Mouse (Mus musculus) retina, adult 2 months (tissue): ENCODE results near the gene Asb18.
A peak's percentile ranks its signal among the peaks of the same experiment; 100 is the strongest.

ENCODE experiments used
- DNase-seq: peaks from one replicate; pipeline ENCODE4 v3.0.0-alpha.2; 2012; ENCODE audit warnings: low read depth, low spot score

The Asb18 gene

DNA sequence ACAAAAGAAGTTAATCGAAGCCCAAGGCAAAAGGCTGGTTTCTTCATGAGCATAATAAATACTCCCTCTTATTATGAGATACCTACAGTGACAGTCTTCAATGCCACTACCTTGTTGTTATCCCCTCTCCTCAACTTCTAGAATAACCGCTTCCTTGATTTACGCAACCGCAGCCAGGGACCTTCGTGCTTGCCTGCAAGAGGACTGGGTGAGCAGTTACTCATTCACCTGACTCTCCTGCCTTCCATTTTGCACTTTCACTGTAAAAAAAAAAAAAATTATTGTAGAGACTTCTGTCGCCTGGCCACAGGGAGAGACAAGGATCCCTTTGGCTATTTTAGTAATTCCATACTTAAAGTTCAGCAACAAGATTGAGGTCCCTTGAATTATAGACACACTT, 81.4 kb downstream of the Asb18 start:
- no peak for DNase-seq

DNA sequence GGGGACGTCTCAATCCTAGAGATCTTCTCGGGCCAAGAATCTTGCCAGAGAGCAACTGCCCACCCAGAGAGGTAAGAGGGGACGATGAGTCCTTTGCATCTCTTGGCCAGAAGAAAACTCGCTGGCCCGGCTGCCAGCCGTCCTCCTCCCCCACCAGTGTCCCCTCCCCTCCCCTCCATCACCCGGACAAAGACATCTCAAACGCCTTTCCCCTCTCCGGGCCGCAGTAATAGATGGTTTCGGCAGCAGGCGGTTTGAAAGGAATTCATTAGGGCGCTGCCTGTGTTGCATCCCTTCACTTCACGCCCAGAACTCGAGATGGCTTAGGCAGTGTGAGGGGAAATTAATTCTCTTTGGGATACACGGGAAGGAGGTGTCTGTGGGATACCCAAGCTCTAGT, 81.8 kb downstream of the Asb18 start:
- DNase-seq, result no peak

DNA sequence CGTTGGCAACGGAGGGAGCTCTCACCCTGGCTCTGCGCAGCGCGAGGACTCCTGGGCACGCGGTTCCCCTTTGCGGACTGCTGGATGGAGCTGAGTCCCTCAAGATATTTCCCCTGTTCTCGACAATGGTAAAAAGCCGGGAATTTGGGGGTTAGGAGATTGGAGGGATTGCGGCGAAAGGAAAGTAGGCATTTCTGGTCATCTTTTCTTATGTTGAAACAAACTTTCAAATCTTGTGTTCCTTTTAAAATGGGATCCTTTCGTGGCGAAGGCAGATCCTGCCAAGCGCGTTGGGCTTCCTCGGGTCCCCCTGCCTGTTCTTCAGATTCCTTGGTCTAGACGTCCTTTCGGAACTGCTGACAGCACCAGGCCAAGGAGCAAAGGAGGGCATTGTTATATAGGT, 82.4 kb downstream of the Asb18 start:
- no peak for DNase-seq

DNA sequence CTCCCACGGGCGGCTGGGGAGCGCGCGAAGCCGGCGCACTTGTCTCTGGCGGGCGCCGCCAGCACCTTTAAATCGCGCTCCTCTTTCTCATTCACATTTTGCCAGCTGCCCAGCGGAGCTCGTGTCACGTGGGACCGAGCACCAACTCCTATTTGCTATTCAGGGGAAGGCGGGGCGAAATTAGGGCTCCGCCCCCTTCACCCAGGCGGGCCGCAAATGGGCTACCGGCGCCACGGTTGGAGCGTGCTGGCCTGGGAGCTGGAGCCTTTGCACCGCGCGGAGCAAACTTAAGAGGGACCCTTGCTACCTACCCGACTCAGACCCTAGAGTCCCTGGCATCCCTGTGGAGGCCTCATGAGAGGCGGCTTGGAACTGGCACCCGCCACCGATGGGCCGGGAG, 83.3 kb downstream of the Asb18 start, which contains the start of gene Gbx2:
Gene Gbx2 (minus strand): TSS at position 60 of the 400 bp plus-strand sequence.
- DNase-seq, result no peak

DNA sequence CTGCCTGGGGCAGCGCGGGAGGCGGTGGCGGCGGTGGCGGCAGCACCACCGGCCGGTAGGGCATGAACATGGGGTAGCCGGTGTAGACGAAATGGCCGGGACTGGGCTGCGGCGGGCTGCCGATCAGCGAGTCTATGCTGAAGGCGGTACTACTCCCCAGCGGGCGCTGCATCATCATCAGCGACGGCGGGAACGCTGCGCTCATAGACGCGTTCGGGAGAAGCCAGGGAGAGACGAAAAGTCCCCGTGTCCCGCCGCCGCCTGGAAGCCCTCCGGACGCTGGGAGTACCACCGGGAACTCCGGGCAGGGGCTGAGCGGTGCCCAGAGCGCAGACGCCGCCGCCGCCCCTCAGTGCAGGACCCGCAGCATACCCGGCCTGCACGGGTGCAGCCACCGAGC, 83.9 kb downstream of the Asb18 start:
- no peak for DNase-seq

DNA sequence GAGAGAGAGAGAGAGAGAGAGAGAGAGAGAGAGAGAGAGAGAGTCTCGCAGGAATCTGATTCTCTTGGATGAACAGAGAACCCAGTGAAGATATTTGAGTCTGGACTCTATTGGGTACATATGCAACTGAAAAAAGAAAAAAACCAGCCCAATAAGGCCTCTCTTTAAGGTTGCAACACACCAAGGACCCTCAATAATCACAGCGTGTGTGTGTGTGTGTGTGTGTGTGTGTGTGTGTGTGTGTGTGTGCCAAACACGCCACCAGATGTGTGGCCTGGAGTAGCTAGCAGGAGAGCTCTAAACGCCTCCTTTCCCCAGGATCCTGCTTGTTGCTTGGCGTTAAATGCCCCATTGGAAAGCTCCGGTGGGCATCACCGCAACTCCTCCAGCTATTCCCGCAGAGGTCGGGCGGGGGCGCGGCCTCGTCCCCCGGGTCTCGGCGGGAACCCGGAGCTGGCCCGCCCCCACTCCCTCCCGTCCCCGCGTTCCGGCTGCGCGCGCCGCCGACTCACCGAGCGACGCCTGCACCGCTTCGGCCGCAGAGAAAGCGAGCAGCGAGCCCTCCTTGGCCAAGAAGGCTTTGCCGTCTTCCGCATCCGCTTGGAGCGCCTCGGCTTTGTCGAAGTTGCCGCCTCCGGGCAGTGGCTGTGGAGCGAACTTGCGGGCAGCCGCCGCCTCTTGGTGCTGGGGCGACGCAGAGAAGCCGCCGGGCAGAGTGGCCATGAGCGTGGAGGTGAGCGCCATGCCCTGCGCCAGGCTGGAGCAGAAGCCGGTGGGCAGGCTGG, 84.6 kb downstream of the Asb18 start:
- no peak for DNase-seq

DNA sequence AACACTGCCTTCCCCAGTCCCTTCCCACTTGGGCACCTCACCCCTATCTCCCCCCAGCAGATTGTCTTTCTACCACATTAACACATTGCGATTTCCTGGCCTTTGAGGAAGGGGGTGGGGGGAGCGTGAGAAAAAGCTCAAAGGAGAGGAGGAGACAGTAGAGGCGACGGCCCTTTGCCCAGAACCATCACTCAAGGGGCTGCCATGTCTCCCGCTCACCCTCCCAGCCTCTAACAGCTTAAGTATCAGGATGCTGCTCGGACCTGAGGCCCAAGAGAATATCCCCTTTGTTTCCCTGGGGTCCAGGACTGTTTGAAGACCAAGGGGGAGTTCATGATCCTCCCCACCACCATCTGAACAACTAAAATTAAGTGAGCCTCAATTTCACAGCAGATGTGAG, 85.3 kb downstream of the Asb18 start:
- DNase-seq, result no peak

DNA sequence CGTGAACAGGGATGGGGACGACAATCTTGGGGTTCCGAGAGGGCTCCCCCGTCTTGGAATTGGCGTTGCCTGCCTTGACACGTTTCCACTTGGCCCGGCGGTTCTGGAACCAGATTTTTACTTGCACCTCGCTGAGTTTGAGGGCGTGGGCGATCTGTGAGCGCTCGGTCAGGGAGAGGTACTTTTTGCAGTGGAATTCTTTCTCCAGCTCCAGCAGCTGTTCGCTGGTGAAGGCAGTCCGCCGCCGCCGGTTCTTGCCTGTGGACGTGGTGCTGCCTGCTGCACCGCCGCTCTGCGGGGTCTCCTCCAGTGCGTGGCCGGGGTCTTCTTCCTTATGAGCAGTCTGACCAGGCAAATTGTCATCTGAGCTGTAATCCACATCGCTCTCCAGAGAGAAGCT, 85.8 kb downstream of the Asb18 start:
- DNase-seq, result no peak

DNA sequence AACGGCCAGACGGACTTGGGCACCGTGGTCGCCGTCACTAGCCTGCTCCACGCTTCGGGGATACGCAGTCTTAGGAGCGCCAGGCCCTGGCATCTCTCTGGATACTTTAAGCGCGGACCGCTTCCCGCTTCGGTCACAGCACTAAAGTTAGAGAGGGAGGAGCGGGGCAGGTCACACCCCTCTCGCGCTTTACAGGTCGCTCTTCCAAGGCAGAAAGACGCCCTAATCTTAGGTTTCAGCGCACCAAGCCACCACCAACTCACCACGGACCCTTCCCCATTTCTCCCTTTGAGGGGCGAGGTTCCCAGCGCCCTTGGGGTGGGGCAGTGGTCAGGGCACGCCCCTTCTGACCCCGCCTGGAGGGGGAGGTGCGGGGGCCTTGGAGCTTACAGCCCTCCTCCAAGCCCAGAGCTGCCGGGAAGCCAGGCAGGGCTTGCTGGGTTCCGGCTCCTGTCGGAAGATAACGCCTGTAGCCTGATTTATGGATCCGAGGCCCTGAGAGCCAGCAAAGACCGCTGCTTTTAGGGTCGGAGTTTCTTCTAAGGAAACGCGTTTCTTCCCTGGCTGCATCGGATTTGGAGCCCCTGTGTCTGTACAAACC, 87.3 kb downstream of the Asb18 start:
- DNase-seq, result no peak

DNA sequence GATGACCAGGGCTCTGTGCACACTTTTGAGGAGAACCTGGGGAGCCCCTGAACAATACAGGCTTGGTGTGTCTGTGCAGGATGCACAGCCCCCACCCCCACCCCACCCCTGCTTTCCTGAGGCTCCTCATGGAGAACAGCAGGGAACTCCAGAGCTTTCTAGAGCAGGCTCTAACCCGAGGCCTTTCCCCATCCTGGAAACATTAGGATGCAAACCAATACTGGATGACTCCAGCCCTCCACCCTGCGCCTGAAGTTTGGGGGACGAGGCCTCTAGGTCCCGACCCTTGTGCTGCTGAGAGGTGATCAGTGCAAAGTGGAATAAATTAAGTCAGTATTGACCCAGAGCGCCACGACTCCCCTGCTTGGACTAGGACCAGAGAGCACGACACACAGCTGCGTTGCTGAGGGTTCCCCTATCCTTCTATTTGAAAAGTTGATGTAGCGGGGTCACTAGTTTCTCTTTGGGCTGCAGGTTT, 87.8 kb downstream of the Asb18 start:
- DNase-seq, result no peak

DNA sequence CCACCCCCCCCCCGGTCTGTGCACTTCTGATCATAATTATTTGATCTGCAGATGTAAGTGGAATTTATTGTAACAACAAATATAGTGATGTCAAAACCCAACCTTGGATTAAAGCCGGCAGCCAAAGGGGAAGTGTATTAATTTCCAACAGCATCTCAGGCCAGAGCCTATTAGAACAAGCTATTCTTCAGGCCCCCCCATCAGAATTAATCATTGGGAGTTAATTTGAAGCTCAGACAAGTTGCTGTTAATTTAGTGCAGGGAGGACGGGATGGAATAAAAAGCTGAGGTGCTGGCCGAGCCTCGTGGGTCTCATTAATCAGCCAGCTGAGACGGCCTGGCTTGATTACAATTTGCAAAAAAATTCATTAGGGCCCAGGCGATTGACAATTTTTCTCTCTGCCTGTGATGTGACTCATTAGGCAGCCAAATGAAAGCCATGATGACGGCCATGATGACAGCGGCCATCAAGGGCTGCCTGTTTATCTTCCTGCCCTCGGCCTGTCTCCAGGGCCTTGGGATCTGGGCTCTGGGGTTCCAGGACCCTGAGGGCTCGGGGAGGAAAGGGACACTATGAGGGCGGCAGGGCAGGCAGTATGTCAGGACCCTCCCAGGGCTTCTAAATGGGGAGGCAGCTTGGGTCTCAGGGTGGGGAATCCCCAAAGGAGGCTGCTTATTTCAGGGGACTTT, 88.8 kb downstream of the Asb18 start:
- no peak for DNase-seq

DNA sequence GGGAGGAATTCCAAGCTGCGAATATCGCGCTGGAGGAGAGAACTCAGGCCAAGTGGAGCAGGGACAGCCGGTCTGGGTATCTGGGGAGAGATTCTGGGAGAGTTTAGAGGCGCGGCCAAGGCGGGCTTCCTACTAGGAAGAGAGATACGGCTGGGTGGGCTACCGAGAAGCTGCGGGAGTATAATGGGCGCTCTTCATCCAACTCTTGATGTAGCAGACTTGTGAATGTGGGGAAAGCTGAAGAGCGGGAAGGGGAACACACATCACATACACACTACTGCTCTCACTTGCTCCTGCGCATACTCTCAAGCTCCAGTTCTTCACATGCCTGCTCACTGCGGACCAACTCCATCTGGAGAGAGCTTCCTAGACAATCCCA, 90.8 kb downstream of the Asb18 start:
- no peak for DNase-seq

DNA sequence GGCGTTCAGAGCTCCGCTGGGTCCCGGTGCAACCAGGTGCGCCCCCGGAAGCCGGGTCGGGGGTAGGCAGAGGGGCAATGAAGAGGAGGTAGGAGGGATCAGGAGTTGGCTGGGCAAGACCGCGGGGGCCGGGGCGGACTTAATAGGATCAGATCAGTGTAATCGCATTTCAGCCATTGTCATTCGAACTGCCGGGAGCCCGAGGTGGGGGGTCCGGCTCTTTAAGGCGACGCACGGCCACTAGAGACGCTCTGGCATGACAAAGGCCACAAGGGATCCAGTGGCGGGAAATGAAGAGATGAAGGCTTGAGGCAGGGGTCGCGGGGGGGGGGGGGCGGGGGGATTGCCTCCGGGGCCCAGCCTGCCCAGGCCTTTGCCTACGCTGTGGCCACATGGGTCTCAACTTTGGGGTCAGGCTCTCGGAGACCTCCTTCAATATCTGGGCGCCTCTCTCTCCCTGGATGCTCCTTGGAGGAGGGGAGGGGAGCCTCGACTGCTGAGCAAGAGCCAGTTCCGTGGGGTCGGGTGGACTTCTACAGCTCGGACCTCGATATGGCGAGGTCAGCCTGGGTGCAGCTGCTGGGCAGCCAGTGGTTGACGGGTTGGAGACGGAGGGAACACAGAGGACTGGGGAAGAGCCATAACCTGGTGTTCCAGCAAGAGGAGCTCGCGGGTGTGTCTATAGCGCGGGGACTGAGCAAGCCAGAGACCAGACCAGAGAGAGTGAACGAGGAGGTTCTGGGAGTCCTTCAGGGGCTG, 91.4 kb downstream of the Asb18 start:
- peak; percentile 61 for DNase-seq

DNA sequence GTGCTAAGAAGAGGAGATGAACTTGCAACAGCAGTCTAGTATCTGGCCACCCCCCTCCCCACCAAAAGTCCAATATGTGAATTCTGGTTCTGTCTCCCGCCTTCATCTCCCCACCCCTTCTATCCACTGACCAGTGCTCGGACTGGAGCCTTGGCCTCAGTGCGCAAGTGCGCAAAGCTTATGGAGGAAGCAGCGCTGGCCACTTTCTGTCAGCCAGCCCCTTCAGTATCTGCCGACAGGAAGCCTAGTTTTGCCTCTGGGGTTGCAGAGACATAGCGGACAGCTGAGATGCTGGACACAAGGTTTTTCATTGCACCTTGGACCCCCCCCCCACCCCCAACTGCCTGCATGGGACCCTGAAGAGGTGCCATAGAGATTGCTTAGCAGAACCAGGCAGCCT, 92.2 kb downstream of the Asb18 start:
- no peak for DNase-seq

DNA sequence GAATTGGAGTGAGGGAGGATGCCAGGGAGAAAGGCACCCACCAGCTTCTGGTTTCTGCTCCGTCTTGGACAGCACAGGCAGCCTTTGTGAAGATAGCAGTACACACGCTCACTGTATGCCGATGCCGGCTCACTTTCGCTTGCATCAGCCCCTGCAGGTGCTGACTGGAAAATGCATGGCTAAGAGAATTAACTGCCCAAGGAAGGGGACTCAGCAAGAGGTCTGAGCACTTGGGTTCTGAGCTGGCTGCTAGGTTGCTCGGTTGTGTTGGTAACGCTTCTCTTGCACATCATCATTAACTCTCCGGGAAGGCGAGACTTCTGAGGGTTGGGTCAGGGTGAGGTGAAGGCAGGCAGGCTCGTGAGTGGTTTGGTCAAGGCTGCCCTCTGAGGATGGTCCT, 92.7 kb downstream of the Asb18 start:
- DNase-seq, result no peak

DNA sequence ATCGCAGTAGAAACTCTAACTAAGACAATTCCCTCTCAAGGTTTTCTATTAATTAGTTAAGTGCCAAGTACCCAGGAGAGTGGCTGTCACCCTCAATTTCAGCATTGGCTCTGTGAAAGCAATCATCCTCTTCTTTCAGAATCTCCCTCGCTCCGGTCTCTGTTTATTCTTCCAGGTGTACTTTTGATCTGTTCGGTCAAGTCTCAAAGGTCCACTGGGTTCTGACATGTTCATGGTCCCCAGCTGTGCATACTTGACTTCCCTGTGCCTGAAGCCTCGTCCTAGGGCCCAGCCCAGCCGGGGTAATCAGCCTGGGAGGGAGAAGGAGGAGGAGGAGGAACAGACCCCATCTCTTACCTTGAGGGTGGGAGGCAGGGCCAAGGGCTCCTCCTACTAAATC, 95.3 kb downstream of the Asb18 start:
- DNase-seq, result no peak

DNA sequence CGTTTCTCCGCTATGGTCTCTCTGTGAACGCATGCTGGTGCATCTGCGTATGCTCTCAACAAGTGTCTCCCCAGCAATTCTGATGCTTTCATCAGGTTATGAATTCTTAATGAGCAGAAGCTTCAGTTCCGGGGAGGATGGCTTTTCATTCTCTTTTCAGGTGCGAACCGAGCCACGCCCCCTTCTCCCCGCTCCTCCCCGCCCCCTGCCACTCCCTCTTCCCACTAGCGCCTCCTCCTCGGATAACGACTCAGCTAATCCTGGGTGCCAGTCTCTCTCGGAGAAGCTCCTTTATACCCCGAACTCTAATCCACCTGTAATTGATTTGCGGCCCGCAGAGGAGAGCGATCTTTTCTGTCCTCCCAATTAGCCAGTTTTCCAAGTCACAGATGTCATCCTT, 96.4 kb downstream of the Asb18 start:
- DNase-seq, result peak; percentile 36

DNA sequence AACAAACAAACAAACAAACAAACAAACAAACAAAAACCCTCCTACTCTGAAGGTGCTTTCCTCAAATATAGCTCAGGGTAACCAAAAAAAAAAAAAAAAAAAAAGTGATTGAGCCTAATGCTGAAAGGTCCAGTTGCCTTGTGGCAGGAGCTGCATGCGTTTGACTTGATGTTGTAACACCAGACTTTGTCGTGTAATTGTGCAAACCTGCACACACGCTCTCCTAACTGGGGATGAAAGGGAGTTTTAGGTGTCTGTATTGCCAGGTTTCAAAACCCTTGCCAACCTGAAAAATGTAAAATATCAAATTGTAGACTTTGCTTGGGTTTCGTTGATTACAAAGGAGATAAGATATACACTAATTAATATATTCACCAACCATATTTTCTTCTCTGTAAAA, 100.9 kb downstream of the Asb18 start:
- no peak for DNase-seq

DNA sequence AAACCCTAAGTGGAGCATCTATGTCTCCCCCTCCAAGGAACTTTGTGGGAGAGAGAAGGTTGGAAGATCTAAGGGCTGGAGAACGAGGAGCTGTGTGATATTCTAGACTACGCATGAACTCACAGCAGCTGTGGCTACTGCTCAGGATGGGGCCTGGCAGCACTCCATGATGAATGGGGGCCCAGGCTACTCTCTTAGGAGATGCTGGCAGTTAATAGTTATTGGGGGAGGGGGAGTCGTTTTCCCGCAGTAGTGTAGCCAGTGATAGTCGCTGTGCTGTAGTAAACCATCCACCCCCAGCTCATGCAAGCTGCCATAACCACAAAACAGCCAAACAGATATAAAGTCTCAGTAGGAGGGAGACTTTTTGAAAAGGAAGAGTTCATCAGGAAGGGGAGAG, 102.1 kb downstream of the Asb18 start:
- DNase-seq, result no peak

DNA sequence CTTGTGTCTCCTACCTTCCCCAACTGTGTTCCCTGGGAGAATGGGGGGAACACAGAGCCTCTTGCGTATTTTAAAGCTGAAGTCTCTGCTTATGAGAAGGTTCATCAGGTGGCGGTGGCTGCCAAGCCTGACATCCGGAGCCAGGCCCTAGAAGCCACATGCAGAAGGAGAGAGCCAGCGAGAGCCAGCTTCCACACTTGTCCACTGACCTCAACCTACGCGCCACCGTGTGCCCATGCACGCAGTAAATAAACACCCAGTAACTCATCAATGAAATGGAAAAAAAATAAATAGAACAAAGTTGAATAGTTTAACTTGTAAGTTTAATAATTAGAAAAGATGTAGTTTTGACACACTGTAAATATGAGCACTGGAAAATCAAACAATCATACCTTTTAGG, 104.7 kb downstream of the Asb18 start:
- no peak for DNase-seq

DNA sequence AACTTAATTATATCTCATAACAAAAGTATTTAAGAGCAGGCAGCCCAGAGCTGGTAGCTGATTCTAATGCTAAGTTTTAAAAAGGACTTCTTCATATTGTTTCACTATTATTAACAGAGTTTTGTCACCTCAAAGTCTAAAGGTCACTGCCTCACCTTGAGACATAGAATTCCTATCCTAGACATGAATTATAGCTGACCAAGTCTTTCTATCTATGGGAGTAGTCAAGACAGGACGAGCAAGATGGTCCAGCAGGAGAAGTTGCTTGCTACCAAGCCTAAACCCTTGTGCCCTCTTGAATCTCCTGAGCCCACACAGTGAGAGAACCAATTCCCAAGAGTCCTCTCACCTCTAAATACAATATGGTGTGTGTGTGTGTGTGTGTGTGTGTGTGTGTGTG, 111.8 kb downstream of the Asb18 start:
- no peak for DNase-seq

DNA sequence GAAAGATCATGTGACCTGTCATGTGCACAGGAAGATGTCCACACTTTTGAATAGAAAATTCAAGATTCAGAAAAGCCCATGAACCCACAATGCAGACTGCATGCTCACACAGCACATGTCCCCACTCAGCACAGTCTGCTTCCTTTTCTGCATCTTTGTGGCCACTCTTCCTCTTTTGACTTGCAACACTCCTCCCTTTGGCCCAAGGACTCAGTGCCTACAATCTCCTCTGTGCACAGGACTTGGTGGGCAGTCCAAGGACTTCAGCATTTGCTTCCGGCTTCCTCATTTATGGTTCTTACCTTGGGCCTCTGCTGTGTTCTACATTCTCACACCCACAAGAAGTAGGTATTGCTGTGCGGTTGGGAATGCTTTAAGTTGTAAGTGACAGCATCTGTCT, 112.2 kb downstream of the Asb18 start:
- no peak for DNase-seq
